Mouse (Mus musculus) embryonic facial prominence, embryonic 14.5 days (tissue): ENCODE data around the gene Gulp1. TPM values are rescaled to one million over a fixed set of nuclear protein-coding genes. Genes with fewer than 3 reads are reported as not detected.

Experiments used
- ATAC-seq: fragments of 200-750 bp; cut with Nextera tagmentation; 2 replicates; pipeline ENCODE4 v1.8.0; 2017; ENCODE audit warnings: low read depth, moderate number of reproducible peaks, moderate TSS enrichment
- DNase-seq: peaks from one replicate; pipeline ENCODE4 v3.0.0-alpha.2; 2015; ENCODE audit warnings: low spot score
- H3K27ac ChIP-seq: fragments of 300-500 bp; sonication (generic); replicated peaks from 2 replicates; pipeline ENCODE4 v1.5.1; 2014; ENCODE audit warnings: low read depth, mild to moderate bottlenecking, low read length, moderate library complexity
- H3K27me3 ChIP-seq: fragments of 300-500 bp; sonication (generic); replicated peaks from 2 replicates; pipeline ENCODE4 v1.6.1; 2014; ENCODE audit warnings: low read length; ENCODE audit not compliant: control insufficient read depth, insufficient read depth
- H3K36me3 ChIP-seq: fragments of 300-500 bp; sonication (generic); 2 replicates; pipeline ENCODE4 v1.6.1; 2014; ENCODE audit warnings: low read length, mixed read lengths; ENCODE audit not compliant: control insufficient read depth, insufficient read depth
- H3K4me1 ChIP-seq: fragments of 300-500 bp; sonication (generic); 2 replicates; pipeline ENCODE4 v1.6.1; 2014; ENCODE audit warnings: antibody characterized with exemption, low read length; ENCODE audit not compliant: control insufficient read depth, insufficient read depth
- H3K4me2 ChIP-seq: fragments of 300-500 bp; sonication (generic); 2 replicates; pipeline ENCODE4 v1.6.1; 2014; ENCODE audit warnings: low read depth, mild to moderate bottlenecking, low read length, moderate library complexity, mixed read lengths
- H3K4me3 ChIP-seq: fragments of 300-500 bp; sonication (generic); 2 replicates; pipeline ENCODE4 v1.5.1; 2014; ENCODE audit warnings: low read depth, mild to moderate bottlenecking, low read length
- H3K9ac ChIP-seq: fragments of 300-500 bp; sonication (generic); 2 replicates; pipeline ENCODE4 v1.6.1; 2014; ENCODE audit warnings: low read depth, mild to moderate bottlenecking, low read length, moderate library complexity, mixed read lengths
- H3K9me3 ChIP-seq: fragments of 300-500 bp; sonication (generic); 2 replicates; pipeline ENCODE4 v1.6.1; 2016; ENCODE audit warnings: low read length; ENCODE audit not compliant: control insufficient read depth
- WGBS: fragments of 180-500 bp; shearing (Covaris S2); extraction: QIAGEN DNeasy Blood & Tissue Kit; methylation state at CpG from one replicate; pipeline ENCODE4 v1.1.7; 2014; 5-methylcytosine and 5-hydroxymethylcytosine counted together
- polyA plus RNA-seq: library from polyadenylated mRNA; unstranded; fragments of >200 nt; fragmentation: Nextera tagmentation; extraction: Ambion mirVana; gene quantifications from 2 replicates; pipeline ENCODE4 v1.2.1, GENCODE M21; 2014

The Gulp1 gene
- polyA plus RNA-seq, 1 experiment from 2014 or later, result 30.7 TPM

DNA sequence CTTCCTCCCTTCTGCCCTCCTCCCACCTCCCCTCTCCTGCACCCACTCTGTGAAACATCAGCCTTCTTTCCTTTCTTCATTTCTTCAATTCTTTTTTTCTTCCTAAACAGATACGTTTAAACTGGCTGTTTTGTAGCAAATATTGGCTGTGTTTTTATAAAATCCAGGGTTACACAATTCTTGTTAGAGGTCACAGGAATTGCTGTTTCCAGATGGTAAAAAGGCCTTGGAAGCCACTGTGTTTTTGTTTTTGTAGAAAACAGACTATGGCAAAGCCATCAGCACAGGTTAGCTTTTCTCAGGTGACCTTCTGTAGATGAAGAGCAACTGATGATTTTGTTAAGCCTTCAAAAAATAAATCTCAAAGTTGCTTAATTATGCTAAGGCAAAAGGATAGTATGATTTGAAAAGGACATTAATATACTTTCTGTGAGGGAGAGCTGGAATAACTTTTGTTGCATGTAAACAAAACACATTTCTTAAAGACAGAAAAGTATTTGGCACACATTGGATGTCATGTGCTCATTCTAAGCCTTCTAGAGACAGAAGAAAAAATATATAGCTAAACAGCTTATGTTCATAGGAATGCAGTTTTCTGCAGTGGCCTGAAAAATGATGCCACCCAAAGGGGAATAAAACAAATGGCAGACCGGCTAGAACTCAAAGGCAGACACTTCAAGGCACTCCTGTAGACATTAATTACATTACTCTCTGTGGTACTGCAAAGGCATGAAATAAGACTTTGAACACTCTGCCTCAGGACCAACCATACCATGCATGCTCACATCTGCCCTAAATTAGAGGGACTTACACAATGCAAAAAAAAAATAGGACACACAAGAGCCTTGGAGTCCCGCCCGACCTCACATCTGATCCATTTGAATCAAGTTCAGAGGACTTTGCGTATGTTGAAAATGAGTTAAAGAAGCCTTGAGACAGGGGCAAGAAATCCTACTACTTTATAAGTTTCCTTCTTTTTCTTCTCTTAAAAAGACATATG lies 199.7 kb downstream of the Gulp1 start:
- DNase-seq (peak; percentile 96), ATAC-seq (peak; percentile 87)
- Histone ChIP-seq H3K27ac (peak overlapping the region; percentile 76), H3K9ac (no peak overlapping the region), H3K36me3 (no peaks in the 10 kb centered on the region), H3K9me3 (no peaks in the 10 kb centered on the region), H3K4me1 (peaks cover 14% of the 10 kb centered on the region; the same call in 1 of the 2 replicates), H3K4me2 (no peak overlapping the region), H3K27me3 (no peaks in the 10 kb centered on the region), H3K4me3 (no peak overlapping the region)
- 25% methylated on average over 5 of the region's 5 CpGs for WGBS

DNA sequence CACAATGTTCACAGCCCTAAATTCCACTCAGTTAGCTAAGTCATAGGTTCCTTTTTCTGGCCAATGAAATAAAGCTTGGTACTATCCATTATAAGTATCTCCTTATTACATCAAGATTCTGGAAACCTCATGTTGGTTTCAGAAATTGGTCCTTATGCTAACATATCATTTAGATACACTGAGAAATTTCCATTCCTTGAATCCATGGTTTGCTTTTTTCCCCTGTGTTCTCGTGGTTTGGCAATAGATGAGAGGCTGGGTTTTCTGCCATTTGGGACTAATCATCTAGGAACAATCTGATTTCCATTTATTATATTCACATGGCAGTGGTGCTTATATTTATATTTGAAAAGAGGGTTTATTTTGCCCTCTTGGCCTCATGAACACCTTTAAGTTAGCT lies 226.9 kb downstream of the Gulp1 start:
- Histone ChIP-seq H3K27me3 (no peaks in the 10 kb centered on the region), H3K4me1 (peaks cover 6% of the 10 kb centered on the region; the same call in 1 of the 2 replicates), H3K4me3 (no peak overlapping the region), H3K36me3 (0 out of 2 replicates have a peak, but pooled peaks cover 3% of the 10 kb centered on the region), H3K9ac (no peak overlapping the region), H3K9me3 (no peaks in the 10 kb centered on the region), H3K27ac (peak overlapping the region; percentile 52; the same call in 1 of the 2 replicates), H3K4me2 (no peak overlapping the region)
- DNase-seq, result peak; percentile 81
- ATAC-seq, result no peak; the same call in 1 of the 2 replicates
- 32% methylated on average over 1 of the region's 1 CpGs for WGBS

DNA sequence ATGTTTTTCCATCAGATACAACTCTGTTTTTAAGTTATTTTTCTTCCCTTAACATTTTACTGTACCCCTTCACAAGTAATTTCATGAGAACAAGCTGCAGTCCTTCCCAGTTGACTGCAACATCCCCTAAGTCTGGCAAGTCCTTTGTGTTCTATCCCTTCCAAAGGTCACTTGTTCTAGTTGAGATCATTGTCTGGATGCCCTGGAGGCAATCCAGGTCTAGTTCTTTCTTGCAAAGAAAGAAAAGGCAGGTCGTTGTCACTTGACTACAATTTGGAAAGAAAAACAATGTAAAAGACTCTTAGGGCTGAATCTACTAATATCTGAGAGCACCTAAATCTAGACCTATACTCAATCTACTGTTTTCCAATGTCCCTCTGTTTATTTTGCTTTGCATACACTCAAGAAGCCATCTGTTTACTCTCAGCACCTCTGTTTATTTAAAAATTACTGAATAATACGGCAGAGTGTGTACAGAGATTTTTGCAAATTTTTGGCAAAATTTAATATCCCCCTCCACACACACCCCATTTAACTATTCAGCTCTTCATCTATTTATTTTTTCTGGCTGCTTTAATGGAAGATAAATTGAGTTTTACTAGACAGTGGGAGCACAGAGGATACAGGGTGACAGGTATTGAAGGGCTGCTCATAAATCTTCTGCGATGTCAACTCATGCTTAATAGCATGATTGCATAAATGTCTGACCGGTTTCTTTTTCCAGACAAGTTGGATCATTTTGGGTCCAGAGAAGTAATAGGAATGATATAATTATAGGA lies 252.5 kb downstream of the Gulp1 start:
- no peak overlapping the region for H3K27ac ChIP-seq
- H3K27me3 ChIP-seq, result no peaks in the 10 kb centered on the region
- WGBS, result 60% methylated on average over 4 of the region's 4 CpGs
- no peaks in the 10 kb centered on the region for H3K9me3 ChIP-seq
- no peak overlapping the region for H3K9ac ChIP-seq
- H3K4me1 ChIP-seq, result no peaks in the 10 kb centered on the region
- H3K4me2 ChIP-seq, result no peak overlapping the region
- no peaks in the 10 kb centered on the region for H3K36me3 ChIP-seq
- no peak for ATAC-seq
- DNase-seq, result no peak
- H3K4me3 ChIP-seq, result no peak overlapping the region

DNA sequence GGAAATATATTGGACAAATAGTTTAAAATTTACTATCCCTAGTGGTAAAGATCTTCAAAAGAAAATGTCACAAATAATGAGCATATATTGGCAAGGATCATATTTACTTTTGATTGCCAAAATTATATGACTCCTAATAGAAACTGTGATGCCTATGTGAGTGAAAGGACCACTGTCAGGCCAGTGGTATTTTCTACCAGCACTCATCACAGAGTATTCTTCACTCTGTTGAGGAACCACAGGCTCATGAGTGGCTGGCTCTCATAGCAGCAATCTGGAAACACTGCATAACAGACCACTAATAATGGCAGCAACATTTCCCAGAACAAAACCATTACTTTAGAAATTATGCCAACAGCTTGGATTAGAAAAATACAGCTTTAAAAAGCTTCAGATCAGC lies 255.1 kb downstream of the Gulp1 start:
- H3K27ac ChIP-seq, result no peak overlapping the region
- ATAC-seq (no peak), DNase-seq (no peak)
- no peak overlapping the region for H3K4me3 ChIP-seq
- no peak overlapping the region for H3K9ac ChIP-seq
- no peaks in the 10 kb centered on the region for H3K4me1 ChIP-seq
- no peaks in the 10 kb centered on the region for H3K27me3 ChIP-seq
- H3K36me3 ChIP-seq, result no peaks in the 10 kb centered on the region
- no peaks in the 10 kb centered on the region for H3K9me3 ChIP-seq
- H3K4me2 ChIP-seq, result no peak overlapping the region

DNA sequence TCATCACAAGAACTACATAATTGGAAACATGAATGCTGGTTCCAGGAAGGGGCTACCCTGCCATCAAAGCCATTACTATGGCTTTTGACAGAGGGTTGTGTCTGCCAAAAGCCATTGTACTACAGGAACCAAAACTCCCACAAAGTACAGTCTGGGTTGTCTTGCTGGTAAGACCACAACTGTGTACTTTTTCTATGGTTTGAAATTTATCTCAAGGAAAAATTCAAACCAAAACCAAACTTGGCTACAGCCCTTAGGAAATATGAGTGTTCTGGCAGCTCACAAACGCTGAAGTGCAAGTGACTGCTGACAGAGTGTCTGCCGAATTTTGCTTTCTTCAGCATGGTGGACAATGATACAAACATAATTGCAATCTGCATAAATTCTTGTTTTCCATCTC lies 259.0 kb downstream of the Gulp1 start:
- WGBS, result 53% methylated on average over 2 of the region's 2 CpGs
- peak; percentile 72 for DNase-seq

DNA sequence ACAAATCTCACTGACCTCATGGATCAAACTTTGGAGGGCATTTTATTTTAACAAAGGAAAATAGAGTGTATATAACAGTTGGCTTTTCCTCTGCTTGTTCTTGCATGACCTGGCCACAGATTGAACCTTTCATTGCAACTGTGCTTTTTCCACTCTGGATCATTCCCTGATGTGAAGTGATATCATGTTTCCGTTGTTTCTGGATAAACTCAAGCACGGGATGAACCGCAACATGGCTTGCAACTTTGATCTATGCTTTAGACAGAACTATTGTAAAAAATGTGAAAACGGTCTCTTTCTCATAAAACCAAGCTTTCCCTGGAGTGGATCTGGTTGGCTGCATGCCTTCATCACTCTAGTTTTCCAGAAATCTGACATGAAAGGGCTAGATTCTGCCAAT lies 282.6 kb downstream of the Gulp1 start:
- WGBS, result 43% methylated on average over 4 of the region's 4 CpGs
- peak; percentile 22; the same call in 1 of the 2 replicates for ATAC-seq
- H3K27me3 ChIP-seq, result no peaks in the 10 kb centered on the region
- H3K4me3 ChIP-seq, result no peak overlapping the region
- H3K36me3 ChIP-seq, result no peaks in the 10 kb centered on the region
- H3K4me2 ChIP-seq, result no peak overlapping the region
- DNase-seq, result peak; percentile 80
- no peak overlapping the region for H3K27ac ChIP-seq
- H3K9ac ChIP-seq, result no peak overlapping the region
- H3K4me1 ChIP-seq, result no peaks in the 10 kb centered on the region
- no peaks in the 10 kb centered on the region for H3K9me3 ChIP-seq

More for the DNA sequence above, 259.0 kb downstream of the Gulp1 start:
- no peaks in the 10 kb centered on the region for H3K36me3 ChIP-seq
- H3K27ac ChIP-seq, result no peak overlapping the region
- ATAC-seq, result no peak
- no peaks in the 10 kb centered on the region for H3K4me1 ChIP-seq
- H3K9ac ChIP-seq, result no peak overlapping the region
- H3K27me3 ChIP-seq, result no peaks in the 10 kb centered on the region
- no peak overlapping the region for H3K4me3 ChIP-seq
- no peak overlapping the region for H3K4me2 ChIP-seq
- H3K9me3 ChIP-seq, result no peaks in the 10 kb centered on the region
